Mouse (Mus musculus) limb, embryonic 14.5 days (tissue): ENCODE data around the gene Klk1b1. TPM values are rescaled to one million over a fixed set of nuclear protein-coding genes. Genes with fewer than 3 reads are reported as not detected.
A peak's percentile ranks its signal among the peaks of the same experiment; 100 is the strongest.

ENCODE experiments used
- ATAC-seq: fragments of 200-750 bp; cut with Nextera tagmentation; 2 replicates; pipeline ENCODE4 v1.8.0; 2017; ENCODE audit warnings: low read depth, moderate number of reproducible peaks, moderate TSS enrichment; ENCODE audit not compliant: low FRiP score
- DNase-seq: peaks from one replicate; pipeline ENCODE4 v3.0.0-alpha.2; 2015; ENCODE audit warnings: low spot score
- H3K27ac ChIP-seq: fragments of 300-500 bp; sonication (generic); replicated peaks from 2 replicates; pipeline ENCODE4 v1.5.1; 2014; ENCODE audit warnings: low read depth, mild to moderate bottlenecking, low read length, moderate library complexity, mixed read lengths
- H3K27me3 ChIP-seq: fragments of 300-500 bp; sonication (generic); 2 replicates; pipeline ENCODE4 v1.6.1; 2014; ENCODE audit warnings: low read length, mixed read lengths; ENCODE audit not compliant: control insufficient read depth, insufficient read depth
- H3K36me3 ChIP-seq: fragments of 300-500 bp; sonication (generic); 2 replicates; pipeline ENCODE4 v1.6.1; 2014; ENCODE audit warnings: mild to moderate bottlenecking, low read length, moderate library complexity, mixed read lengths; ENCODE audit not compliant: control insufficient read depth, insufficient read depth
- H3K4me1 ChIP-seq: fragments of 300-500 bp; sonication (generic); 2 replicates; pipeline ENCODE4 v1.6.1; 2014; ENCODE audit warnings: antibody characterized with exemption, low read length, mixed read lengths; ENCODE audit not compliant: control insufficient read depth, insufficient read depth
- H3K4me2 ChIP-seq: fragments of 300-500 bp; sonication (generic); replicated peaks from 2 replicates; pipeline ENCODE4 v1.6.1; 2014; ENCODE audit warnings: low read depth, mild to moderate bottlenecking, low read length, moderate library complexity; ENCODE audit not compliant: severe bottlenecking
- H3K4me3 ChIP-seq: fragments of 300-500 bp; sonication (generic); replicated peaks from 2 replicates; pipeline ENCODE4 v1.5.1; 2014; ENCODE audit warnings: low read length
- H3K9ac ChIP-seq: fragments of 300-500 bp; sonication (generic); 2 replicates; pipeline ENCODE4 v1.6.1; 2014; ENCODE audit warnings: mild to moderate bottlenecking, low read depth, low read length, moderate library complexity; ENCODE audit not compliant: severe bottlenecking
- H3K9me3 ChIP-seq: fragments of 300-500 bp; sonication (generic); 2 replicates; pipeline ENCODE4 v1.6.1; 2016; ENCODE audit warnings: low read length; ENCODE audit not compliant: control insufficient read depth
- POLR2A ChIP-seq: fragments of 200-500 bp; IDR thresholded peaks from 2 replicates; pipeline ENCODE4 v1.8.0; 2012; ENCODE audit warnings: inconsistent platforms, mild to moderate bottlenecking, moderate library complexity, borderline replicate concordance; ENCODE audit not compliant: insufficient read depth, insufficient read length; ENCODE audit errors: extremely low read depth
- WGBS: fragments of 180-500 bp; shearing (Covaris S2); extraction: QIAGEN DNeasy Blood & Tissue Kit; methylation state at CpG from one replicate; pipeline ENCODE4 v1.1.7; 2014; 5-methylcytosine and 5-hydroxymethylcytosine counted together
- polyA plus RNA-seq, 2 experiments: library from polyadenylated mRNA; depleted of rRNA in 1 of 2; stranded (reverse) in 1 of 2; unstranded in 1 of 2; fragments of >200 nt; fragmentation: Nextera tagmentation in 1 of 2; extraction: Ambion mirVana in 1 of 2; gene quantifications; 2 replicates each; pipeline versions ENCODE4 v1.2.1 to v1.2.3; 2012 to 2014

Gene Klk1b1
- not detected in 2 replicates for polyA plus RNA-seq (2012; rRNA removed)
- polyA plus RNA-seq (2014; fragmentation: Nextera tagmentation; extraction: Ambion mirVana) = not detected in 2 replicates

- Histone ChIP-seq H3K4me2 (no peak within 1 kb of the TSS), H3K4me3 (no peak within 1 kb of the TSS), H3K9me3 (no peaks in the 10 kb centered on the region), H3K27ac (no peak within 1 kb of the TSS), H3K9ac (no peak within 1 kb of the TSS), H3K4me1 (no peaks in the 10 kb centered on the region), H3K36me3 (no peaks in the 10 kb centered on the region), H3K27me3 (no peaks in the 10 kb centered on the region)
- no peak for TF ChIP-seq POLR2A
- WGBS = 70% methylated on average over 3 of the region's 3 CpGs
- no peak for ATAC-seq
- no peak for DNase-seq
Observed at GRCm38 (mm10) chr7:43966451-43966850, at the start of gene Klk1b1. TSS of gene Klk1b1 (plus strand) at chr7:43966751.

GRCm38 (mm10) chr7:43918426-43918825, 48.1 kb upstream of the Klk1b1 start:
- Histone ChIP-seq H3K9me3 (no peaks in the 10 kb centered on the region), H3K4me2 (no peak overlapping the region), H3K4me1 (no peaks in the 10 kb centered on the region), H3K9ac (no peak overlapping the region), H3K36me3 (no peaks in the 10 kb centered on the region), H3K27me3 (no peaks in the 10 kb centered on the region), H3K4me3 (no peak overlapping the region), H3K27ac (no peak overlapping the region)
- WGBS = 86% methylated on average over 13 of the region's 13 CpGs
- TF ChIP-seq POLR2A = no peak
- ATAC-seq (no peak), DNase-seq (no peak)

GRCm38 (mm10) chr7:43918871-43919270, 47.7 kb upstream of the Klk1b1 start:
- no peaks in the 10 kb centered on the region for H3K9me3 ChIP-seq
- no peaks in the 10 kb centered on the region for H3K4me1 ChIP-seq
- H3K27me3 ChIP-seq = no peaks in the 10 kb centered on the region
- H3K27ac ChIP-seq = no peak overlapping the region
- ATAC-seq (no peak), DNase-seq (no peak)
- 71% methylated on average over 8 of the region's 8 CpGs for WGBS
- H3K4me2 ChIP-seq = no peak overlapping the region
- no peak overlapping the region for H3K9ac ChIP-seq
- no peak overlapping the region for H3K4me3 ChIP-seq
- no peaks in the 10 kb centered on the region for H3K36me3 ChIP-seq
- no peak for TF ChIP-seq POLR2A

- H3K36me3 ChIP-seq = no peaks in the 10 kb centered on the region
- H3K9me3 ChIP-seq = no peaks in the 10 kb centered on the region
- 34% methylated on average over 12 of the region's 14 CpGs for WGBS
- H3K4me2 ChIP-seq = no peak overlapping the region
- TF ChIP-seq POLR2A = no peak
- no peaks in the 10 kb centered on the region for H3K4me1 ChIP-seq
- ATAC-seq (peak; percentile 89), DNase-seq (peak; percentile 50)
- H3K27me3 ChIP-seq = no peaks in the 10 kb centered on the region
- no peak overlapping the region for H3K4me3 ChIP-seq
- H3K27ac ChIP-seq = no peak overlapping the region
- H3K9ac ChIP-seq = no peak overlapping the region
Observed at GRCm38 (mm10) chr7:43919559-43920451, 46.7 kb upstream of the Klk1b1 start.

GRCm38 (mm10) chr7:43920582-43920981, 46.0 kb upstream of the Klk1b1 start:
- H3K4me3 ChIP-seq = no peak overlapping the region
- H3K4me2 ChIP-seq = no peak overlapping the region
- no peak overlapping the region for H3K27ac ChIP-seq
- H3K9me3 ChIP-seq = no peaks in the 10 kb centered on the region
- DNase-seq (no peak), ATAC-seq (no peak)
- no peaks in the 10 kb centered on the region for H3K27me3 ChIP-seq
- whole genome bisulfite sequencing = 80% methylated on average over 3 of the region's 3 CpGs
- no peak for TF ChIP-seq POLR2A
- H3K36me3 ChIP-seq = no peaks in the 10 kb centered on the region
- no peak overlapping the region for H3K9ac ChIP-seq
- no peaks in the 10 kb centered on the region for H3K4me1 ChIP-seq
